Mouse (Mus musculus) stomach, postnatal 0 days (tissue): ENCODE results near the gene Kdm1b. TPM values are rescaled to one million over a fixed set of nuclear protein-coding genes. Genes with fewer than 3 reads are reported as not detected.

Experiments used
- ATAC-seq: fragments of 200-750 bp; cut with Nextera tagmentation; 2 replicates; pipeline ENCODE4 v1.8.0; 2017; ENCODE audit not compliant: low FRiP score, low TSS enrichment
- DNase-seq: peaks from one replicate; pipeline ENCODE4 v3.0.0-alpha.2; 2016; ENCODE audit warnings: low spot score
- H3K27ac ChIP-seq: fragments of 300-500 bp; sonication (generic); replicated peaks from 2 replicates; pipeline ENCODE4 v1.5.1; 2014; ENCODE audit warnings: mild to moderate bottlenecking, control low read depth
- H3K27me3 ChIP-seq: fragments of 300-500 bp; sonication (generic); 2 replicates; pipeline ENCODE4 v1.6.1; 2014; ENCODE audit warnings: low read length; ENCODE audit not compliant: control insufficient read depth, insufficient read depth
- H3K36me3 ChIP-seq: fragments of 300-500 bp; sonication (generic); 2 replicates; pipeline ENCODE4 v1.6.1; 2014; ENCODE audit warnings: low read length, mixed read lengths; ENCODE audit not compliant: control insufficient read depth, insufficient read depth
- H3K4me1 ChIP-seq: fragments of 300-500 bp; sonication (generic); replicated peaks from 2 replicates; pipeline ENCODE4 v1.6.1; 2014; ENCODE audit warnings: antibody characterized with exemption; ENCODE audit not compliant: control insufficient read depth, insufficient read depth
- H3K4me2 ChIP-seq: fragments of 300-500 bp; sonication (generic); replicated peaks from 2 replicates; pipeline ENCODE4 v1.6.1; 2014; ENCODE audit warnings: low read depth, mild to moderate bottlenecking, control low read depth, moderate library complexity
- H3K4me3 ChIP-seq: fragments of 300-500 bp; sonication (generic); 2 replicates; pipeline ENCODE4 v1.5.1; 2014; ENCODE audit warnings: low read depth, low read length, control low read depth
- H3K9ac ChIP-seq: fragments of 300-500 bp; sonication (generic); 2 replicates; pipeline ENCODE4 v1.6.1; 2014; ENCODE audit warnings: mild to moderate bottlenecking, low read length, control low read depth, mixed read lengths
- H3K9me3 ChIP-seq: fragments of 300-500 bp; sonication (generic); 2 replicates; pipeline ENCODE4 v1.6.1; 2016; ENCODE audit warnings: low read length; ENCODE audit not compliant: control insufficient read depth
- CTCF ChIP-seq: IDR thresholded peaks from 2 replicates; pipeline ENCODE4 v1.5.1; 2016; ENCODE audit warnings: antibody characterized with exemption, low read depth, mild to moderate bottlenecking, moderate library complexity
- EP300 ChIP-seq: optimal IDR thresholded peaks from 2 replicates; pipeline ENCODE3; 2016; ENCODE audit warnings: antibody characterized with exemption
- WGBS: fragments of 180-500 bp; shearing (Covaris S2); extraction: QIAGEN DNeasy Blood & Tissue Kit; methylation state at CpG from one replicate; pipeline ENCODE4 v1.1.7; 2014; 5-methylcytosine and 5-hydroxymethylcytosine counted together
- polyA plus RNA-seq: library from polyadenylated mRNA; unstranded; fragments of >200 nt; fragmentation: Nextera tagmentation; extraction: Ambion mirVana; gene quantifications from 2 replicates; pipeline ENCODE4 v1.2.1, GENCODE M21; 2015

Kdm1b gene
- polyA plus RNA-seq, 1 experiment from 2014 or later: 10.1 TPM

DNA sequence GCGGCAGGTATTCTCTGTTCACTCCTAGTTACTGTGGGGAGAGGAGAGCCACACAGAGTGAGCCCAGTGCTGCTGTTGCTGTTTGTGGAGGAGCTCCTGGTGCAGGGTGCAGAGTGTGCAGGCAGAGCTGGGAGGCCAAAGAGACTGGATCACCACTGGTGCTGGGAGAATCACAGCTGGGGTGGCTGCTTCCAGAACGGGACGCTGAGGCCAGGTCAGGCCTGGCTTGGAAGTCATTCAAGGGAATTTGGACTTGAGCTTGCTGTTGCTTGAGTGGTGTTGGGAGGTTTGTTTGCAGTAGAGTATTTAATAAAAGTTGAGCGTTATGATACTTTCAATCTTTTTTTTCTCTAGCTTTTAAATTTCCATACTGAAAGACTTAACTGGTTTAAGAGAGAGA is 4.7 kb downstream of the Kdm1b start:
- no peak for DNase-seq
- H3K4me2 ChIP-seq: no peak overlapping the region
- TF ChIP-seq EP300: no peak
- no peak for TF ChIP-seq CTCF
- WGBS: 76% methylated on average over 4 of the region's 4 CpGs
- peaks cover 4% of the 10 kb centered on the region; the same call in 1 of the 2 replicates for H3K4me1 ChIP-seq
- no peaks in the 10 kb centered on the region for H3K27me3 ChIP-seq
- H3K9ac ChIP-seq: no peak overlapping the region
- H3K9me3 ChIP-seq: no peaks in the 10 kb centered on the region
- no peak overlapping the region for H3K4me3 ChIP-seq
- no peak overlapping the region for H3K27ac ChIP-seq
- ATAC-seq: no peak
- H3K36me3 ChIP-seq: no peaks in the 10 kb centered on the region

DNA sequence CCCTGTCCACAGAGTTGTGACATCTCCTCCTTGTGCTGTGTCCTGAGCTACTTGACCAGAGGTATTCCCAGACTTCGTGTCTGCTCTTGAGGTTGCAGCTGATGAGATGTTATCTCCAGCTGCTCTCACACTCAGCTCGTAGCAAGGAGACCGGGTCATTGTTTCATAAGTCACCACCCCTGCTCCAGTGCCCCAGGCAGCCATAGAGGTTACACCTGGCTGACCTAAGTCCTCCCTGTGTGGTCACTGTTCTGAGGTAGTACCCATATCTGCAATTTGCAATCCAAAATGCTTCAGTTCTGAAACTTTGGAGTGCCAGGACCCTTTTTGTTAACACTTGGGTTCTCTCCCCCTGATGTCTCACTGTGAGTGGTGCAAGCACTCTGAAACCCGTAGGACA is 6.7 kb downstream of the Kdm1b start:
- no peak for TF ChIP-seq CTCF
- TF ChIP-seq EP300: no peak
- H3K4me2 ChIP-seq: no peak overlapping the region
- no peak overlapping the region for H3K27ac ChIP-seq
- peaks cover 3% of the 10 kb centered on the region; the same call in 1 of the 2 replicates for H3K36me3 ChIP-seq
- no peak for DNase-seq
- no peaks in the 10 kb centered on the region for H3K4me1 ChIP-seq
- WGBS: 63% methylated on average over 4 of the region's 4 CpGs
- no peaks in the 10 kb centered on the region for H3K9me3 ChIP-seq
- H3K4me3 ChIP-seq: no peak overlapping the region
- no peak overlapping the region for H3K9ac ChIP-seq
- no peaks in the 10 kb centered on the region for H3K27me3 ChIP-seq
- ATAC-seq: no peak

DNA sequence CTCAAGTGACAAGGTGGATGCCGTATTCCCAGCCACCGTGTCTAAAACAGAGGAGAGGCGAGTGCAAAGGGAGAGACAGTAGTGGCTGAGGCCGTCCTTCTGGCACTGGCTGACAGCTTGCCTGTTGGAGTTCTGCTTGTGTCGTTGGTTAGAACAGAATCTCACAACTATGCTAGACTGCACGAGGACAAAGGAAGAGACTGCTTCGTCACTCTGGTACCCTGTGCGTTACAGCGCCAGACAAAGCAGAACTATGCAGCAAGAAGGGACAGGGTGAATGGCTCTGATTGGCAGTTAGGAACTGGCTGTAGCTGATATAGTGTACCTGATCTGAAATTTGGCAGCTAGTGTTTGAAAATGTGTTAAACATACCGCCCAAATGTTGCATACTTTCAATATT is 10.7 kb downstream of the Kdm1b start:
- TF ChIP-seq CTCF (no peak), EP300 (no peak)
- Histone ChIP-seq H3K9ac (no peak overlapping the region), H3K36me3 (peaks cover 3% of the 10 kb centered on the region; the same call in 1 of the 2 replicates), H3K4me1 (no peaks in the 10 kb centered on the region), H3K27ac (no peak overlapping the region), H3K4me3 (no peak overlapping the region), H3K9me3 (no peaks in the 10 kb centered on the region), H3K4me2 (no peak overlapping the region), H3K27me3 (no peaks in the 10 kb centered on the region)
- no peak for DNase-seq
- 81% methylated on average over 10 of the region's 10 CpGs for WGBS
- ATAC-seq: no peak

DNA sequence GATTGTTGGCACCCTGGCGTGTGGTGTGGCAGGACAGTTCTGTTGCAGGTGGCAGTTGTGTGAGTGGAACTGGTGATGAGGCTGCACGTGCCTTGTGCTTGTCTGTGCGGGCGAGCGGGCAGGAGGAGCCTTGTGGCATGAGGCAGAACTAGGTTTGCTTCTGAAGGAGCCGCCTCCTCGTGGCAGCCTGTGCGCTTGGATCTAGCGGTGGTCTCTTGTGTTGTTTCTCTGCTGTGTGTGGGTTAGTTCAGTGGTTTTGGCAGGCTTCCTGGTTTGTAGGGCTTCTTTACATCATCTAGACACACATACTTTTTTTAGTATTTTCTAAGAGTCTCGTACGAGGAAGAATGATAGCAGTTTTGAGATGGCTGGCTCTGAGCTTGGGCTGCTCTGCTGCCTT is 12.8 kb downstream of the Kdm1b start:
- H3K9me3 ChIP-seq: no peaks in the 10 kb centered on the region
- no peak overlapping the region for H3K4me3 ChIP-seq
- ATAC-seq: no peak
- H3K27ac ChIP-seq: no peak overlapping the region
- no peak overlapping the region for H3K9ac ChIP-seq
- H3K36me3 ChIP-seq: peaks cover 5% of the 10 kb centered on the region; the same call in 1 of the 2 replicates
- no peak overlapping the region for H3K4me2 ChIP-seq
- H3K27me3 ChIP-seq: no peaks in the 10 kb centered on the region
- H3K4me1 ChIP-seq: no peaks in the 10 kb centered on the region
- WGBS: 77% methylated on average over 11 of the region's 11 CpGs
- no peak for DNase-seq
- TF ChIP-seq CTCF (no peak), EP300 (no peak)

DNA sequence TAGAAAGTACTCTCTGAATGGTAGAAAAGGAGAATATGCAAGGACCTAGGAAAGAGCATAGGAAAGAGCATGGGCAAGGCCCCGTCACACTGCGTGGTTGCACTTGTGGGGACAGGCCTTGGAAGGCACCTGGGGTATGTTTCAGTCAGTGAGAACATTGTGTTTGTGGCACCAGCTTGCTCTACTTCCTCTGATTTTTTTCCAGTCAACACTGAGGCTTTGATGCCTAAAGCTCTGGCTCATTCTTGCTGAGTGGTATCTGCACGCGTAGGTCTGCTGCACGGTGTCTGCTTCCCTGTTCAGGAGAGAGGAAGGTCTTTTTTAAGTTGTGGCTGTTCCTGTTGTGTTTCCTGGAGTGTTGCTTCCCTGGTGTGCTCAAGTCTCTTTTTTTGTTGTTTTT is 13.5 kb downstream of the Kdm1b start:
- no peak overlapping the region for H3K4me3 ChIP-seq
- H3K9me3 ChIP-seq: no peaks in the 10 kb centered on the region
- no peaks in the 10 kb centered on the region for H3K4me1 ChIP-seq
- WGBS: 94% methylated on average over 5 of the region's 5 CpGs
- peaks cover 5% of the 10 kb centered on the region; the same call in 1 of the 2 replicates for H3K36me3 ChIP-seq
- no peak overlapping the region for H3K4me2 ChIP-seq
- TF ChIP-seq EP300 (no peak), CTCF (no peak)
- H3K27ac ChIP-seq: no peak overlapping the region
- no peaks in the 10 kb centered on the region for H3K27me3 ChIP-seq
- ATAC-seq (no peak), DNase-seq (no peak)
- H3K9ac ChIP-seq: no peak overlapping the region

DNA sequence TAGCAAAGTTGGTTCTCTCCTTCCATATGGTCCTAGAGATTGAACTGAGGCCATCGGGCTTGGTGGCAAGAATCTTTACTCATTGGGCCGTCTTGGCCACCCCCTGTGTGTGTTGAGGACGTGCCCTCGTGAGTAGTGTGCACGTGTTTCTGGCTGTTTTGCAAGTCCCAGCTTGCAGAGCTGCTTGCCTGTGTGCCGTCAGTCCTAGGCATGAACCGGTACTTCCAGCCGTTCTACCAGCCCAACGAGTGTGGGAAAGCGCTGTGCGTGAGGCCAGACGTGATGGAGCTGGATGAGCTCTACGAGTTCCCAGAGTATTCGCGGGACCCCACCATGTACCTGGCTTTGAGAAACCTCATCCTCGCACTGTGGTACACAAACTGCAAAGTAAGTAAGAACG is 19.5 kb downstream of the Kdm1b start:
- DNase-seq (no peak), ATAC-seq (no peak)
- H3K9ac ChIP-seq: no peak overlapping the region
- no peaks in the 10 kb centered on the region for H3K9me3 ChIP-seq
- no peak overlapping the region for H3K4me3 ChIP-seq
- H3K4me1 ChIP-seq: no peaks in the 10 kb centered on the region
- H3K27ac ChIP-seq: no peak overlapping the region
- H3K4me2 ChIP-seq: no peak overlapping the region
- WGBS: 79% methylated on average over 17 of the region's 17 CpGs
- H3K36me3 ChIP-seq: peaks cover 2% of the 10 kb centered on the region
- H3K27me3 ChIP-seq: no peaks in the 10 kb centered on the region
- no peak for TF ChIP-seq EP300
- TF ChIP-seq CTCF: no peak
